Mouse (Mus musculus) limb, embryonic 13.5 days (tissue): ENCODE measurements around the gene Kidins220. TPM values are rescaled to one million over a fixed set of nuclear protein-coding genes. Genes with fewer than 3 reads are reported as not detected.

Experiments
- ATAC-seq: fragments of 200-750 bp; cut with Nextera tagmentation; 2 replicates; pipeline ENCODE4 v1.8.0; 2017; ENCODE audit warnings: low read depth, moderate number of reproducible peaks, moderate TSS enrichment; ENCODE audit not compliant: low FRiP score
- H3K27ac ChIP-seq: fragments of 300-500 bp; sonication (generic); 2 replicates; pipeline ENCODE4 v1.5.1; 2015; ENCODE audit warnings: inconsistent platforms, mild to moderate bottlenecking, moderate library complexity
- H3K27me3 ChIP-seq: fragments of 300-500 bp; sonication (generic); 2 replicates; pipeline ENCODE4 v1.6.1; 2015; ENCODE audit warnings: mild to moderate bottlenecking, inconsistent platforms
- H3K36me3 ChIP-seq: fragments of 300-500 bp; sonication (generic); 2 replicates; pipeline ENCODE4 v1.6.1; 2015; ENCODE audit warnings: inconsistent platforms, mild to moderate bottlenecking, moderate library complexity
- H3K4me1 ChIP-seq: fragments of 300-500 bp; sonication (generic); 2 replicates; pipeline ENCODE4 v1.6.1; 2015; ENCODE audit warnings: inconsistent platforms
- H3K4me2 ChIP-seq: fragments of 300-500 bp; sonication (generic); replicated peaks from 2 replicates; pipeline ENCODE4 v1.6.1; 2015; ENCODE audit warnings: inconsistent platforms, mild to moderate bottlenecking, moderate library complexity
- H3K4me3 ChIP-seq: fragments of 300-500 bp; sonication (generic); 2 replicates; pipeline ENCODE4 v1.5.1; 2015; ENCODE audit warnings: moderate library complexity, mild to moderate bottlenecking, inconsistent platforms
- H3K9ac ChIP-seq: fragments of 300-500 bp; sonication (generic); 2 replicates; pipeline ENCODE4 v1.6.1; 2015; ENCODE audit warnings: mild to moderate bottlenecking, inconsistent platforms
- H3K9me3 ChIP-seq: fragments of 300-500 bp; sonication (generic); 2 replicates; pipeline ENCODE4 v1.6.1; 2016; ENCODE audit warnings: inconsistent platforms
- WGBS: fragments of 180-500 bp; shearing (Covaris S2); methylation state at CpG from one replicate; pipeline ENCODE4 v1.1.7; 2015; 5-methylcytosine and 5-hydroxymethylcytosine counted together
- polyA plus RNA-seq: library from polyadenylated mRNA; unstranded; fragments of >200 nt; fragmentation: Nextera tagmentation; extraction: Ambion mirVana; gene quantifications from 2 replicates; pipeline ENCODE4 v1.2.1, GENCODE M21; 2015

The Kidins220 gene
- polyA plus RNA-seq, 1 experiment from 2014 or later, result 25.9 TPM

DNA sequence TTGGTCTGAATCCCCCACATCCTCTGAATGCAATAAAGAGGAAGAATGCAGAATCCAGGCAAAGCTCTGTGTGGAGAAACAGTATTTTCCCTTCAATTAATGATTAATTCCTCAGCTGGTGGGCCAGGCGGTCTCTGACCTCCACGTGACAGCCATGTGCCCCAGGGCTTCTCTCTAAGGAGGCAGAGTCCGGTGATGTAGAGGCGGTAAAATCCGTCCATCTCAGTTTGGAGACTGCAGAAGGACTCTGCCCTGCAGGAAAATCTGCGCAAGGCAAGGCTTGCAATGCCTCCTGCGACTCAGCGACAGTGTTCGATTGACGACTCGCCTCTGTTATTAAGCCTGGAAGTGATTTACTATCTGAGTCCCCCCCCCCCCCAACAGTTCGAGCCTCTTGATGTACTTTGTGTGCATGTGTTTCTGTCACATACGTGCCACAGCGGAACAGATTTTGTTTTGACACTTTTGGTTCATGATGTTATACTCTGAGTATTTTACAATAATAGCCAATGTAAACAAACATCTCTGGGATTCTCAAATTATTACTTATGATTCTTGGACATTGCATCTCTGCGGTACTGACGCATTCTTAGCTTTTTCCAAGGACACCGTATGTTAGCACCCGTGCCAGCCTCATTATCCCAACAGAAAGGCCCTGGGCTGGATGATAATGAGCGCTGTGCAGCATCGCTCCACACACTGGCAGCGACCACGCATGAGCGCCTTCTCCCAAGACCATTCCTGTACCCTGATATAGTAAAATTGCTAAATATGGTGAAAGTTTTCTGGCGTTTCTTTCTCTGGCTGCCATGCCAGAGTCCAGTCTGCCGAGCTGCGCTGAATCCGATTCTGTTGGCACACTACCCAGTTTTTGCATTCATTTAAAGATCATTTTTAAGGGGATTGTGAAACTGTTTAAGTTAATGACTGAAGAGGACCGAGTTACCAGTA is 122.8 kb downstream of the Kidins220 start:
- Histone ChIP-seq H3K9ac (peak overlapping the region; percentile 66), H3K36me3 (peaks cover 4% of the 10 kb centered on the region; the same call in 1 of the 2 replicates), H3K4me2 (peak overlapping the region; percentile 83), H3K9me3 (no peaks in the 10 kb centered on the region), H3K4me3 (peak overlapping the region; percentile 80), H3K27me3 (no peaks in the 10 kb centered on the region), H3K4me1 (peaks cover 44% of the 10 kb centered on the region), H3K27ac (peak overlapping the region; percentile 99)
- no peak for ATAC-seq
- 1% methylated on average over 28 of the region's 28 CpGs for WGBS

DNA sequence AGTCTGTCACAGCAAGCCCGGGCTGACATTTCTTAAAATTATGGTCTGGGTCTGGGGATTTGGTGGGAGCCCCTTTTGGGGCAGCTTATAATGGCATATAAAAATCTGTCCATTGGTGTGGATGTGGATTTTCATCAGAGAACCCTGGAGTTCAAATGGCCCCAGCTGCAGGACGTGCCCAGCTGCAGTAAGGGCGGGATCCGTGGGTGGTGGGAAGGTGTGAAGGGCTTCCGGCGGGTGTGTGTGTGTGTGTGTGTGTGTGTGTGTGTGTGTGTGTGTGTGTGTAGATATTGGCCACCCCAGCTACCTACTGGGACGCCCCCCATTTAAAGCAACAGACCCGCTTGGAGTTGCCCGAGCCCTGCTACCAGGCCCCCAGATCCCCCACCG is 123.4 kb downstream of the Kidins220 start:
- Histone ChIP-seq H3K27ac (peak overlapping the region; percentile 99), H3K27me3 (no peaks in the 10 kb centered on the region), H3K4me2 (peak overlapping the region; percentile 83), H3K4me3 (peak overlapping the region; percentile 80), H3K4me1 (peaks cover 37% of the 10 kb centered on the region), H3K9ac (peak overlapping the region; percentile 66), H3K9me3 (no peaks in the 10 kb centered on the region), H3K36me3 (peaks cover 4% of the 10 kb centered on the region; the same call in 1 of the 2 replicates)
- whole genome bisulfite sequencing, result under 1% methylated on average over 10 of the region's 10 CpGs
- ATAC-seq, result no peak

- Histone ChIP-seq H3K27ac (peak overlapping the region; percentile 99), H3K4me1 (peaks cover 36% of the 10 kb centered on the region), H3K36me3 (no peaks in the 10 kb centered on the region), H3K27me3 (no peaks in the 10 kb centered on the region), H3K9me3 (no peaks in the 10 kb centered on the region), H3K4me2 (peak overlapping the region; percentile 83), H3K9ac (peak overlapping the region; percentile 77), H3K4me3 (peak overlapping the region; percentile 80)
- peak; percentile 81 for ATAC-seq
- under 1% methylated on average over 61 of the region's 61 CpGs for WGBS
Observed at GRCm38 (mm10) chr12:25098561-25099312, 124.0 kb downstream of the Kidins220 start.

- 0 out of 2 replicates have a peak, but pooled peaks have one; percentile 16 for ATAC-seq
- Histone ChIP-seq H3K9me3 (no peaks in the 10 kb centered on the region), H3K27ac (peak overlapping the region; percentile 99), H3K9ac (peak overlapping the region; percentile 77), H3K4me3 (peak overlapping the region; percentile 80), H3K4me2 (peak overlapping the region; percentile 83), H3K36me3 (no peaks in the 10 kb centered on the region), H3K4me1 (peaks cover 38% of the 10 kb centered on the region), H3K27me3 (no peaks in the 10 kb centered on the region)
- WGBS, result 1% methylated on average over 9 of the region's 9 CpGs
Observed at GRCm38 (mm10) chr12:25099313-25099562, 124.5 kb downstream of the Kidins220 start.

GRCm38 (mm10) chr12:25099563-25100408 is 125.1 kb downstream of the Kidins220 start:
- under 1% methylated on average over 38 of the region's 38 CpGs for WGBS
- Histone ChIP-seq H3K36me3 (no peaks in the 10 kb centered on the region), H3K9me3 (no peaks in the 10 kb centered on the region), H3K4me3 (peak overlapping the region; percentile 80), H3K27me3 (no peaks in the 10 kb centered on the region), H3K4me2 (peak overlapping the region; percentile 83), H3K9ac (peak overlapping the region; percentile 77), H3K4me1 (peaks cover 38% of the 10 kb centered on the region), H3K27ac (peak overlapping the region; percentile 99)
- ATAC-seq, result no peak

- peak overlapping the region; percentile 77 for H3K9ac ChIP-seq
- peak overlapping the region; percentile 80 for H3K4me3 ChIP-seq
- peak overlapping the region; percentile 83 for H3K4me2 ChIP-seq
- WGBS, result under 1% methylated on average over 57 of the region's 59 CpGs
- no peaks in the 10 kb centered on the region for H3K27me3 ChIP-seq
- peak overlapping the region; percentile 99 for H3K27ac ChIP-seq
- H3K9me3 ChIP-seq, result no peaks in the 10 kb centered on the region
- no peaks in the 10 kb centered on the region for H3K36me3 ChIP-seq
- ATAC-seq, result peak; percentile 25; the same call in 1 of the 2 replicates
- H3K4me1 ChIP-seq, result peaks cover 38% of the 10 kb centered on the region
Observed at GRCm38 (mm10) chr12:25100411-25101217, 125.9 kb downstream of the Kidins220 start.

GRCm38 (mm10) chr12:25101389-25101788 is 126.7 kb downstream of the Kidins220 start:
- no peaks in the 10 kb centered on the region for H3K9me3 ChIP-seq
- H3K4me3 ChIP-seq, result peak overlapping the region; percentile 80
- H3K36me3 ChIP-seq, result no peaks in the 10 kb centered on the region
- H3K4me2 ChIP-seq, result peak overlapping the region; percentile 83
- WGBS, result 12% methylated on average over 5 of the region's 5 CpGs
- H3K9ac ChIP-seq, result peak overlapping the region; percentile 77; the same call in 1 of the 2 replicates
- no peaks in the 10 kb centered on the region for H3K27me3 ChIP-seq
- H3K4me1 ChIP-seq, result peaks cover 38% of the 10 kb centered on the region
- peak overlapping the region; percentile 99 for H3K27ac ChIP-seq
- no peak for ATAC-seq

GRCm38 (mm10) chr12:25103911-25104310 is 129.2 kb downstream of the Kidins220 start:
- Histone ChIP-seq H3K4me1 (peaks cover 21% of the 10 kb centered on the region), H3K27ac (no peak overlapping the region), H3K4me2 (no peak overlapping the region), H3K36me3 (no peaks in the 10 kb centered on the region), H3K9ac (no peak overlapping the region), H3K9me3 (no peaks in the 10 kb centered on the region), H3K4me3 (no peak overlapping the region), H3K27me3 (no peaks in the 10 kb centered on the region)
- no peak for ATAC-seq
- WGBS, result 58% methylated on average over 6 of the region's 6 CpGs

- H3K9ac ChIP-seq, result no peak overlapping the region
- no peaks in the 10 kb centered on the region for H3K36me3 ChIP-seq
- H3K4me1 ChIP-seq, result peaks cover 19% of the 10 kb centered on the region
- no peak overlapping the region for H3K27ac ChIP-seq
- H3K9me3 ChIP-seq, result no peaks in the 10 kb centered on the region
- ATAC-seq, result no peak
- no peak overlapping the region for H3K4me2 ChIP-seq
- no peaks in the 10 kb centered on the region for H3K27me3 ChIP-seq
- no peak overlapping the region for H3K4me3 ChIP-seq
Observed at GRCm38 (mm10) chr12:25104541-25104940, 129.8 kb downstream of the Kidins220 start.

DNA sequence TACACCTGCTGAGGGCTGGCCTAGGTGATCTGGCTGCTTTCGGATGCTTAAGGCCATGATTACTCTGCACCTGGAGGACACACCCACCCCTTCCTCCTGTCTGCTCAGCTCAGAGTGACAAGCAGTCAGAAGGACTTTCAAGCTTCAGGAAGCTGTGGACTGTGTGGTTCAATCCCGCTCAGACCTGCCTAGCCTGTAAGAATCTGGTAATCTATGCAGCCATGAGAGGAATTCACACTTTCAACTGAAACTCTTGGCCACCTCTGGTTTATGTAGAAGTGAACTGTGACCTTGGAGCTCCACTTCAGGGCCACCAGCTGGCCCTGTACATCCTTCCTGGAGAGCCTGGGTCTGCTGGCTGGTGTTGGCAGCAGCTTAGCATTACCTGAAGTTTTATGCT is 134.1 kb downstream of the Kidins220 start:
- ATAC-seq, result no peak
- no peaks in the 10 kb centered on the region for H3K27me3 ChIP-seq
- 60% methylated on average over 2 of the region's 2 CpGs for WGBS

More for the DNA sequence above, 134.1 kb downstream of the Kidins220 start:
- H3K27ac ChIP-seq, result no peak overlapping the region
- 0 out of 2 replicates have a peak, but pooled peaks cover 7% of the 10 kb centered on the region for H3K9me3 ChIP-seq
- peaks cover under 1% of the 10 kb centered on the region; the same call in 1 of the 2 replicates for H3K4me1 ChIP-seq
- no peak overlapping the region for H3K9ac ChIP-seq
- no peaks in the 10 kb centered on the region for H3K36me3 ChIP-seq
- H3K4me2 ChIP-seq, result no peak overlapping the region
- no peak overlapping the region for H3K4me3 ChIP-seq
